Mouse (Mus musculus) right cerebral cortex, adult 18-20 months (tissue): ENCODE measurements at regions not wholly inside any gene's neighbourhood (a gene's known extent, or its start where the extent isn't known, plus 50 kb on each side); places are given as distances from the start of the nearest gene placed in this dataset.

ENCODE experiments used
- DNase-seq: peaks from one replicate; pipeline ENCODE4 v3.0.0; 2022; ENCODE audit warnings: mixed read lengths

DNA sequence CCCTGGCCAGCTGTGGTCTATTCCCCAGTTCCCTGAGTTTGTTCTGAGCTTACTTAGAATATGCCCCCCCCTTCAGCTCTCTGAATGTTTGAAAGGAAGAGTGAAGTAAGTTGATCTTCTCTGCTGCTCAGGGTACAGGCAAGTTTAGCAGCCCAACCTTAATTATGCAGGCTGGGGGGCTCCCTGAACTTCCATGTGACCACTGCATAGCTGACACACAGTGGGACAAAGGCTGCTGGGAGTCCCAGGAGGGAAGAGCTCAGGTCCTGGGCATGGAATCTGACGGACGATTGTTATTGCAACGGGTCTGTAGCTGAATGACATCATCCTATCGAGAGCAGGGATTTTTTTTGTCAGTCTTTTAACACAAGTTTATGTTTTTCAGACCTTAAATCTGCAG lies 148.8 kb downstream of the Ttc32 start:
- no peak for DNase-seq

DNA sequence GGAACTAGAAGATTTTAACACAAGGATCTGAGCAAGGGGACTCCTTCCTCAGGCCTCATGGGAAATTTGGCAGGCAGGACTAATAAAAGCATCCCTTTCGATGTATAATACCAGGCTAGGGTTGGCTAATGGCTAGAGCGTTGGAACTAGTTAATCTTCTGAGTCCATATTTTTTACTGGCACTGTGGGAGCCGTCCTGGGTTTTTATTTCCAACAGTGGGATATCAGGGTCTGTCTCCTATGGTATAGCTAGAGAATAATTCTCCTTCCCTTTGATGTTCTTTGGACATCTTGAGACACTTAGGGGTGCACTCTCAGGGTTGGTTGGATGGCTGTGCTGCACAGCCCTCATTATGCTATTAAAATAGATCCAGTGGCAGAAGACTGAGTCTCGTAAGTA lies 150.9 kb downstream of the Ttc32 start:
- DNase-seq: no peak

DNA sequence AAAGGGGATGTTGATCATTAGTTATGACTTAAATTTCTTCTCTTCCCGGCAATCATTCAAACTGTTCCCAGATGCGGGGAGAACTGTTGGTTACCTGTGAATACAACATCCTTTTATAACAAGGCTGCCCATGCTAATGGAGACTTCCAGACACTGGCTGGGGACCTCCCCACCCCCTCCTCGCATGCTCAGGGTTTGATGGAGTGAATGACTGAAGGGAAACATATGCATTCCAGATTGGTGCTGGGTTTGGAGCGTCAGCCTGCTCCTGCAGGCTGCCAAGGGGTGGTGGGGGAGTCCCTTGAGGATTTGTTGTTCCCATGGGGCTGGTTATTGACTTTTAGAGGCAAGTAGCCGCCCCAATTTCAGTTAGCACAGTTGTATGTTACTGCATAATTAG lies 161.9 kb downstream of the Ttc32 start:
- no peak for DNase-seq

DNA sequence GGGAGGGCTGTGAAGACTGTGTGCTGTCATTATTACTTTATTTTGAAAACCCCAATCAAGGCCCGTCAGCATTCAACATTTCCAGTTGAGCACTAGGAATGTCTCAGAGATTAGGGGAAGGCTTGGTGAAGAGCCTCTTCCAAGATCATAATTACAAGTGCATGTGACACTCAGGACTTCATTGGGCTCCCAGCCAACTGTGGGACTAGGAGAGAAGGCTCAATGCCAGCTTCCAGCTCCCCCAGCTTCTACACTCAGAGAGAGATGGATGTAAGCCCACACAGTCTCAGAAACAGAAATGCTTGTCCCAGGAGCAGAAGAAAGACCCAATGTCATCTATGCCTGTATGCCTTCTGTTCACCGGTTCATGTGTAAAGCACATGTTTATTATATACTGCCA lies 169.5 kb downstream of the Ttc32 start:
- DNase-seq: peak; percentile 5

DNA sequence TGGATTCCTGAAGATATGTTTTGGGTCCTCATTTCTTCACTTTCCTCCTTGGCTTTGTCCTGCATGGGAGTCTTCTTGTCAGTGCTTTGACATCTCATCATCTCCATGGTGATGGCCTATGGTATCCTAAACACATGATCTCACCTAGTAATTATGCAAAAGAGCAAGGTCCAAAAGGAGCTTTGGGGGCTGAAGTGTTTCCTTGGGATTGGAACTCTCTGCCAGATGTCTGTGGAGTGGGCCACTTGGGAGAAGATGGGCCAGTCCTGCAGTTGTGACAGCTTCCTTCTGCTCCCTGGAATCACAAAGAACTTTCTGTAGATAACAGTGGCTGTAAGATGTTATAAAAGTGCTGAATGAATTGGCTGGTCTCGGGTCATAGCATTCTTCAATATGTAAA lies 182.4 kb downstream of the Ttc32 start:
- no peak for DNase-seq

DNA sequence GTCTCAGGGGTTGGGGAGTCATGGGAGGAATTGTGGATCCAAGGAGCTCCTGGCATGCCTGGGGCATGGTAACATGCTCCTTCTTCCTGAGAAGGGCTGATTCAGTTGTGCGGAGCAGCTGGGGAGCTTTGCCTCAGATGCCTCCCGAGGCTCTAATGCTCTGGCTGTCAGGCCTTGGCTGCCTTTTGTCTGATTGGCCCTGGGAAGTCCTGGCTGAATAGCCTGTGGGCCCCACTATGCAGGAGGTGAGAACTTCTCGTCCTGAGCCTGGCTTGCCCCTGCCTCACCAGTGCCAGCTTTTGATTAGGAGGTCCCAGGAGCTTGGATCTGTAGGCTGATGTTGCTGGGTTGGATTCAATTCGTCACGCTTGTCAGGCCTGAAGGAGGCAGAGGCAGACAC lies 195.2 kb downstream of the Ttc32 start:
- DNase-seq: no peak

DNA sequence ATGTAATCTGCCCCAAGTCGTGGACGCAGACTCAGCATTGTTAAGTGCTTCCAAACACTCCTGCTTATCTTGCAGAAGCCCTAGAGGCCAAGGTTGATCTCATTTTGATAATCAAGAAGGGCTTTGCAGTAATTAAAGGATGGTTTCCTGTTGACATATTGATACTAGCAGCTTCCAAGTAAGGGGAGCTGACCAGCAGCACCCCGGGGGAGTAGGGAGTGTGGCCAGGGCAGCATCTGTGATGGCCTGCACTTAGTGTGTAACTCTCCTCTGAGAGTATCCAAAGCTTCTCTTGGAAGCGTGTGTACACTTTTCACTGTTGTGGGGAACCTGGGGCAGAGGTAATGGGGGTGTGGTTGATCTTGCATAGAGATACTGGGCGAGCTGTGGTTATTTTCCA lies 198.1 kb downstream of the Ttc32 start:
- DNase-seq: no peak

DNA sequence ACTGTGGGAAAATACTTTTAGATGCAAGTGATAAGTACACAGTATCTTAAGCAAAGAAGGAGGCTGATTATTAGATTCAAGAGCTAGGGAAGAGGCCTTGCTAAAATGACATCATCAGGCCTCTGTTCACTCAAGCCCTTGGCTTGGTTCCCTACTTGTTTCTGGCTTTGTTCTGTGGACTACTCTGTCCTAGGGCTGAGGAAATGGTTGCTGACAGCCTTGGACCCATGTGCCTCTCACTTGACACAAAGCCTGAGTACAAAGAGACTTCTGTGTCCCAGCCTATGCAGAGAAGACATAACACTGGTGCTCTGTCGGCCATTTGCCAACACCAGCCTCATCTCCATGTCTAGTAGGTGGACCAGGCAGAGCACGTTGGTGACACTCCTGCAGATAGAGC lies 198.7 kb downstream of the Ttc32 start:
- peak; percentile 6 for DNase-seq

DNA sequence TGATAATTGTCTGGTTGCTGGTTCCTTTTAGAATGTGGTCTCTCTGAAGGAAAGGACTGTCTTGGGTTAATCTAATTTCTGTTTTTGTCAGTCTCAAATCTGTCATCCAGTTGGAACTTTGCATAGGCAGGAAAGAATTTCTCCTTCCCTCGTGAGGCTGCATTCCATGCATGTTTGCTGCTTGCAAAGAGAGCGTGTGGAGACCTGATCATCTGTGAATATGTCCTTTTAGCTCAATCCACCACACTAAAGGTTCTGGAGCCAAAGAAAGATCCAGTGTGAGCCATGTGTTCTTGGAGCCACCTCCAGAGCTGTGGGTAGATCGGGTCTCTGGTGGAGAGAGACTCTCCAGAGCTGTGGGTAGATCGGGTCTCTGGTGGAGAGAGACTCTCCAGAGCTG lies 200.2 kb downstream of the Ttc32 start:
- DNase-seq: no peak

DNA sequence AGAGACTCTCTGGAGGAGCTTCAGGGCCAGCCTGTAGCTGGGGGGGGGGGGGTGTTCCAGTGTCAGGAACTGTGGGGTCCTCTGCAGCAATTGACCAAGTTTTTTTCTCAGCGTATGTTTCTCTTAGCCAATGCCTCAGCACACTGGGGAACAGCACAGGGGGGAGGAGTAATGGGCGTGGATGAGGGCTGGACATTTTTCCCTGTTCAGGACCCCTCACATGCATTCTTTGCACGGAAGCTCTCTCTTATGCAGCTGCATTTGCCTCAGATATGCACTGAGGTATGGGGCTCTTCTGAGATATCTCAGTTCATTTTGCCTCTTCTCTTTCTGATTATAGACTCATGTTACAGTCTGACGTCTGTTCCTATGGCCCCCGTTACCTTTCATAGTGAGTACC lies 200.8 kb downstream of the Ttc32 start:
- DNase-seq: no peak

DNA sequence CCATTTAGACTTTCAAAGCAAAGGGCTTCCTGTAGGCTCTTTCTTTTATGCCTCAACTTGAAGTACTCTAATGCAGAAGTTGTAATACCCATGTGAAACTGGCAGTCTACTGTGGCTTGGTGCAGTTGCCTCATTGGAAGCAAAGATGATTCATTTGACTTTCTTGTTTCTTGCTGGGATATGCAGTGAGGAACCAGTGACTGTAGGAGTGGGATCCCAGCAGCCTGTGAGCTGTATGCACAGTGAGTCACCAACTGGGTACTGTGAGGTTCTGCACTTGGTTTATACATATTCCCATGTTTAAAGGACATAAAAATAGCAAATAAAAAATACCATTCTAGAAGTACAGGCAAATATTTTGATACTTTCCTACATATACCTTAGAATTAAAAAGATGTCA lies 202.6 kb downstream of the Ttc32 start:
- peak; percentile 35 for DNase-seq

DNA sequence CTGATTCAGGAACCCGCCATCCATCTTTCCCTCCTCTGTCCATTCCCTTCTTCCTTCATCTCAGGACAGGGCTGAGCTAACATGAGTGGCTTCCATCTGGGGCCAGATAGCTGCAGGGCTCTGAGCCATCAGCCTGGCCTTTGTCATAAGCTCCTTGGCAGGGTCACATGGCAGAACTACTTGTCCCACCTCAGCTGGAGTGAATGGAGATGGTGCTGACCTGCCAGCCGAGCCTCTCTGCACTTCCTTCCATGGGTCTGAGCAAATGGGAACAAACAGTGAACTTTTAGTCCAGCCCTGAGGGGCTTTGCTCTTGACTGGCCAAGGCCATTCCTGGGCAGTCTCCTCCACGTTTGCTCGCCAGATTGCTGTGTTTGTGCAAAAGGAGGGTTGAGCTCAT lies 206.1 kb downstream of the Ttc32 start:
- no peak for DNase-seq

DNA sequence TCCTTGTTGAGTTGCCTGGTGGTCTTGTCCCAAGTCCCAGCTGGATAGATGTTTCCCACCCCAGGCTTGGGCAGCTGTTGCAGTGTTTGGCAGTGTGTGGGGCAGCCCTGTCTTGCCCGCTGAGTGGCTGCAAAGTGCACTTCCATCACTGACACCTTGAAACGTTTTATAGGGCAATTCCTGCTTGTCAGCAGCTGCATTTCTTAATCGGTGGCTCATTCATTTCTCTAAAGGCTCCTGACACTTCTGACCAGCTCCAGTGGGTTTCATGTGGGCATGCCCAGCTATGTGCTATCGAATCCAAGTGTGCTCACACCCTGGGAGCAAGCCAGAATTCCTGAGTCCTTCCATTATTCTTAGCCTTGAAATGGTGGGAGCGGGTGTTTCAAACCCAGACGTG lies 207.7 kb downstream of the Ttc32 start:
- DNase-seq: no peak

DNA sequence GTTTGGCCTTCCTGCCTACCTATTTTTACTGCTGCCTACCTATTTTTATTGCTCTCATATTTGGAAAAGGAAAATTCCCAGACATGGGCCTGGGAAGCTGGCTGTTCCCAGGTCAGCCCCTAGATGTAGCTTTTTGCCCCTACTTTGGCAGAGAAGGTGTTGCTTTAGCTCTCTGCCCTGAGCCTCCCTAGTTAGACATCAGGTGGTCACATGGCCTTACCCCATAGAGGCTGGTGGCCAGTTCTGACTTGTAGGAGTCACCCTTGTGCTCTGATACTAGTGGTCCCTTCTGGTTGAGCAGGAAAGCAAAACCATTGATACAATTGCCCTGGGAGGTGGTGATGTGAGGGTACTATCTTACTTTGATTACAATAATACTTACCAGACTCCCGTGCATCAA lies 208.2 kb downstream of the Ttc32 start:
- no peak for DNase-seq

DNA sequence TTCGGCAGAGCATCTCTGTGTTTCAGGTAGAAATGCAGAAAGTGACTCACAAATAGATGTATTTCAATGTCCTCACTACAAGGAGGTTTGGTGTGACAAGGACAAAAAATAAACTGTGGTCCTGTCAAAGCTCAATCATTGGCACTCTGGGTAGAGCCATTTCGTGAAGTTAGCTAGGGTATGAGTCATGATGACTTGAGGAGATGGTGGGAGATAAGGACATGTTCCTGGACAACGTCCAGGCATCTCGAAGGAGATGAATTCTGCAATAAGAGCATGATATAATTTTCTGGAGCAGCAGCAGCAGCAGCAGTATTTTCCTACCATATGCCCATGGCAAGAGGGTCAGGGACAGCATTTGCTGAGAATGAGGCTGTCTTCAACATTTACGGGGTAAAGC lies 217.7 kb downstream of the Ttc32 start:
- peak; percentile 13 for DNase-seq

DNA sequence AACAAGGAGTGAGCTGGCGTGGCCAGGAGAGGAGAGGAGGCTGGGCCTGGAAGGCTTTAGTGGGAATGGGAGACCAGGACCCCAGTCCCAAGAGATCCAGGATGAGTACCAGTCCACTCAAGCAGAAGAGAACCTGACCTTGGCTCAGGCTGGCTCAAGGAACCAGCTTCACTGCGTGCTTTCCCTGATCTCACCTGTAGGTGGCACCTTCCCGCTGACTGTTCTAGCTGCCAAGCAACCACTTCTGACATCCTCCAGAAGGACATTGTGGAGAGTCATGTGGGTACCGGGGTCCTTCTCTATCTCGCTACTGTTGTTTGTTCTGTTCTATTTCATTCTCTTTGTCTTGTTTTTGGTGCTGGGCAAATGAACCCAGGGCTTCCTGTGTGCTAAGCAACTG lies 222.0 kb downstream of the Ttc32 start:
- peak; percentile 52 for DNase-seq

DNA sequence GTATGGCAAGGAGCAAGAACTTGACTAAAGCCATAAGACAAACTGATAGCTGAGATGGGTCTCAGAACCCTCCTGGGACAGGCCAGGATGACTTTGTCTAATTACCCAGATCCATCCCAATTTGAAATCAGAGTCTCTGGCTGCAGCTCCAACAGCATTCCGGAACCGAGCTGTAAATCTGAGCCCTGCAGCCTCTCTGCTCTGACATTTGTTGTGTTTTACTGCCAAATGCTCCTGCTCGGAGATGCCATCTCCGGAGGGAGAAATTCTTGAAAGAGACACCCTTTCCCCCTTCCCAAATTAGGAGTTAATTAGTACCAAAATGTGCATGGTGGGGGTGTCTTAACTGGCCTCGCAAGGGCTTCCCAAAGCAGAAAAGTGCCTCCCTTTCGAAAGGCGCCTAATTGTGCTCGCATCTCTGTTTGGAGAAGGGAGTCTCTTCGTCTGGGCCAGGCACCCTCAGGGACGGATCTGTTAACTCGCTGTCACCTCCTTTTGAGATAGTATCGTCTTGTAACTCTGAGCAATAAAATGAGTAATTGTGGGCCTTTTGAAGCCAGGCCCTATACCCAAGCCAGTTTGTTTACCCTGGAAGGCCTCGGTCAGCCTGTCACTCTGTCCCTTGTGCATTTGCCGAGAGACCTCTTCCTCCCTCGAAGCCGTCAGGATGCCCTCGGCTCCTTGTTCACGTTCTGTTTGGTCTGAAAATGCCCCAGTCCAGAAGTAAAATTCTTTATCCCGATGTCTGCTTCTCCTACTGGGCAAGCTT lies 223.7 kb downstream of the Ttc32 start:
- no peak for DNase-seq

DNA sequence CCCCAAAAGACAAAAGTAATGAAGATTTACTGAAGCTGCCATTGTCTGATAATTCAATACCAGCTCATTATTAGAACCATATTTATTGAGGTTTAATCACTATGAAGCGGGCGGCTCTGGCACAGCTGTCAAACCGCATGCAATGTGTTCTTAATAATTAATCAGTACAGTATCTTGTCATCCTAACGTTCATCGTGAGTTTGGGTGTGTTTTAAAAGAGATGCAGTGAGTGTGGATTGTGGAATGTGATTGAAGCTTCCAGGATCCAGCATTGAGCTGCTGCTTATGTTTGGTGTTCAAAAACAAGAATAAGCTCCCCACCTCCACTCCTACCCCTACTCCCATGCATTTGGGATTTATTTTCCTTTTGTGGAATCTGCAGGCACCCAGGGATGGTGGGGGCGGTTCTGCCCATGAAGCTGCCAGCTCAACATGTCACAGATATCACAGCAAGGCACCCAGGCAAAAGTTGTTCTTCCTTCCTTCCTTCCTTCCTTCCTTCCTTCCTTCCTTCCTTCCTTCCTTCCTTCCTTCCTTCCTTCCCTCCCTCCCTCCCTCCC lies 224.6 kb downstream of the Ttc32 start:
- peak; percentile 39 for DNase-seq

DNA sequence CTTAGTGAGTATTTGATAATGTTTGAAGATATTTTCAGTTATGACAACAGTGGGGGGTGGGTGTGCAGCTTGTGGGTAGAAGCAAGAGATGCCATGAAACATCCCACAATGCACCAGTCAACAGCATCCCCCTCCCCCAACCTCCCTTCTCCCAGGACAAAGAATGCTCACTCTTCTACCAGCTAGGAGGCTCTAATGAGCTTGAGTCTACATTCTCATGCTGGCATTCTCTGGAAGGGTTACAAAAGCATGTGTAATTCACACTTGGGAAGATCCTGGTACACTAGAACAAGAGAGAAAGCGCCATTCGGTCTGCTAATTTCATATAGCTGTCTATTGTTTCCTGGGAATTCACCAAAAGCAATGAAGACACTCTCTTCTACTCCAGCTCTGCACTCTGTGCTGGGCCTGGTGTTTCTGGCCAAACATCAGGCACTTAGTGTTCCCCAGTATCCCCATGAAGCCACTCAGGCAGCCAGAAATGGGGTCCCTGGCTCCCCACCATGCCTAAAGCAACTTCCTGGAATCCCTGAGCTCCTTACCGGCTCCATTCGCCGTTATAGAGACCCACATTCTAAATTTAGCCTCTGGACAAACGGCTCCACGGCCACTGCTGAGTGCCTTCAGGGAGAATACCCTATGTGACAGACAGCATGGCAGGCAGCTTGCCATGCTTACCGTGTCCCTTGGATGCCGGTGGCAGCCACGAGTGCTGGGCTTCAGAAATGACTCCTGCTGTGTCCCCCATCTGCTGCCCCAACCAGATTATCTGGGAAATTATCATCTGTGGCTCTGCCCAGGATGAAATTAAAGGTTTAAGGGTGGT lies 226.1 kb downstream of the Ttc32 start:
- no peak for DNase-seq

DNA sequence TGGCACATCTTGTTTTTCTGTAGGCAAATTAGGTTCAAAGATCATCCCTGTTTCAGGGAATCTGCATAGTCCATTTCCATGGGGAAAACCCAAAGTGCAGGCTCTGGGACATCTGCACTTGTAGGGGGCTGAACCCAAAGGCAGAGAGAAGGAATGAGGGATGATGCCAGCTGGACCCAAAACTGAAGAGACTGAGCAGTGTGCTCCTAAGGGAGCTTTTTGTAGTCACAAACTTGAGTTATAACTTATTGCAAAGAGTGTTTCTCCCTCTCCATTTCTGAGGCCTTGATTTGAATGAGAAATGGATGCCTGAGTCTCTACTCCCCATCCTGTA lies 226.7 kb downstream of the Ttc32 start:
- no peak for DNase-seq

DNA sequence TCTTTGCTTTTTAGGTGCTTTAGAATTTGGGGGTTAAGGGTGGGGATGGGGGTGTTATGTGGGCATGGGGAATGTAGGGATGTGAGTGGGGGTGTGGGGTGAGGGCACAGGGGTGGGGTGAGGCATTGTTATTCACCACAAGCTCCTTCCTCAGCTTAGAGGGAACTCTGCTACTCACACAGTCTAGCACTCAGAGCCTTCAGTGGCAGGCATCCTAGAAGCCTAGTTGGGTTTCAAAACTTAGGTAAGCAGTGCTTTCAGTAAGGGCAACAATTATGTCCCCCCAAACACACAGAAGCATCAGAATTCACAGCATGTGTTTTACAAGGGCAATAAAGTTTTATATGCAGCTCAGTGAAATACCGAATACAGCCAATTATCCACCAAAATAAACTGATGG lies 228.4 kb downstream of the Ttc32 start:
- no peak for DNase-seq

DNA sequence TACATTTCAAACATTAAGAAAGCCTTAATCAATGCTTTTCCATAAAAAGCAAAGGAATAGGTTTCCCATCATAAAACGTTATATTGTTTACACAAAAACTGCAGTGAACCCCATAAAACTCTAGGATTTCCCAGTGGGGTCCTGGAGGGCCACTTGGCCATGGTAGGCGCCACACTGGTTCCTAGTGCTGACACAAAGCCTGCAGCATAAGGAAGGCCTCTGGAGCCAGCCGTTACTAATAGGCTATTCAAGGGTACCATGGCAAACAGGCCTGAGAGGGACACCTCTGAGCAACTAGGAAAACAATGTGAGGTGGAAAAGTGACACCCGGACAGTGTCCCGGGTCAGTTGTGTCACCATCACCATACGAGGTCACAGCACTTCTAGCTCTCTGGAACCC lies 231.9 kb downstream of the Ttc32 start:
- no peak for DNase-seq

DNA sequence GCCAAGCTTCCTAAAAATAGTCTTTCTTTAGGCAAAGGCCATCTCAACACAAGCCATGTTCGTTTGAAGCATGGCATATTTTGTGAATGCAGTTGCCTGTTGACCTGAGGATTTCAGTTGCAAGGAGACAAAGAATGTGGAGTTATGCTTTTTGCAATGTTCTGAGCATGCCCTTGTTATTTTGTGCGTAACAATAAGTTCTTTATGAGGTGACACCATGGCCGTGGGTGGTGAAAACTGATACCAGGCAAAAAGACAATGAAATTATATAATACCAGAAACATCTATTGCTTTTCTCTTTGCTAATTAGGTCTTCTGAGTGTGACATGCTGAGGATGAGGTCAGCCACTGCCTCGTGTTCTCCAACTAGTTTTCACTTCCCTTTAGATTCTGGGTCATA lies 236.4 kb downstream of the Ttc32 start:
- DNase-seq: no peak

DNA sequence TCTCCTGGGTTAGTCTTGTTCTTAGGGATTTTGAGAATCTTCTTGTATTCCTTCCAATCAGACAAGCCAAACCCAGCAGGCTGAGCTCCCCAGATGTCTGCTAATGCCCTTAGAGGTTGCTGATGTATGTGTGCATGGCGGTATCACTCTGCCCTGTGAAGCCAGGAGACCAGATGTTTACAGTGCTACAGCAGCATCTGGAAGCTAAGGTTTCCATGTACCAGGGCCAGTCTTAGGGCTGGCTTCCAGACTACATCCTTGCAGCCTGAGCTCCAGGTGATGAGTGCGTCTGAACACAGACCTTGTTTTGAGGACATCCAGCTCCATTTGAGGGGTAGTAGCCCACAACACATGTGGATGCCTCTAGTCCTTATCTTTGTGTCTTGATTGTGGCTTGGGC lies 241.7 kb downstream of the Ttc32 start:
- DNase-seq: no peak
